Mouse (Mus musculus): ENCODE data around the gene Hmg20b. TPM values are rescaled to one million over a fixed set of nuclear protein-coding genes. Genes with fewer than 3 reads are reported as not detected.
A peak's percentile ranks its signal among the peaks of the same experiment; 100 is the strongest.

Gene Hmg20b
- polyA plus RNA-seq, 1 experiment from 2014 or later, result 97.9 TPM

GRCm38 (mm10) chr10:81306837-81307682 lies 43.2 kb downstream of the Hmg20b start:
- Histone ChIP-seq H3K27me3 (no peaks in the 10 kb centered on the region), H3K4me1 (peaks cover 17% of the 10 kb centered on the region; the same call in 1 of the 2 replicates), H3K4me3 (no peak overlapping the region), H3K9ac (replicated peaks) (no peak overlapping the region), H3K27ac (replicated peaks) (no peak overlapping the region), H3K36me3 (peaks cover 65% of the 10 kb centered on the region), H3K4me2 (replicated peaks) (no peak overlapping the region), H3K9me3 (no peaks in the 10 kb centered on the region)
- no peak for ATAC-seq (ENCODE audit: low FRiP score, low read depth)
- WGBS, result 94% methylated on average over 21 of the region's 21 CpGs

GRCm38 (mm10) chr10:81306173-81306668 lies 44.1 kb downstream of the Hmg20b start:
- 98% methylated on average over 12 of the region's 12 CpGs for WGBS
- Histone ChIP-seq H3K4me1 (peaks cover 20% of the 10 kb centered on the region; the same call in 1 of the 2 replicates), H3K27me3 (no peaks in the 10 kb centered on the region), H3K9ac (replicated peaks) (no peak overlapping the region), H3K4me3 (no peak overlapping the region), H3K9me3 (no peaks in the 10 kb centered on the region), H3K36me3 (peaks cover 57% of the 10 kb centered on the region), H3K4me2 (replicated peaks) (no peak overlapping the region), H3K27ac (replicated peaks) (no peak overlapping the region)
- no peak for ATAC-seq (ENCODE audit: low FRiP score, low read depth)

- no peak overlapping the region for H3K4me3 ChIP-seq
- H3K4me1 ChIP-seq, result peaks cover 23% of the 10 kb centered on the region; the same call in 1 of the 2 replicates
- H3K27me3 ChIP-seq, result no peaks in the 10 kb centered on the region
- H3K27ac ChIP-seq (replicated peaks), result no peak overlapping the region
- 92% methylated on average over 14 of the region's 14 CpGs for WGBS
- peaks cover 51% of the 10 kb centered on the region for H3K36me3 ChIP-seq
- H3K4me2 ChIP-seq (replicated peaks), result no peak overlapping the region
- H3K9me3 ChIP-seq, result no peaks in the 10 kb centered on the region
- H3K9ac ChIP-seq (replicated peaks), result no peak overlapping the region
- ATAC-seq (ENCODE audit: low FRiP score, low read depth), result 0 out of 2 replicates have a peak, but pooled peaks have one; percentile 24
Observed at GRCm38 (mm10) chr10:81305663-81306062, 44.6 kb downstream of the Hmg20b start.

GRCm38 (mm10) chr10:81304597-81305238 lies 45.6 kb downstream of the Hmg20b start:
- Histone ChIP-seq H3K4me1 (peaks cover 23% of the 10 kb centered on the region; the same call in 1 of the 2 replicates), H3K4me2 (replicated peaks) (no peak overlapping the region), H3K4me3 (no peak overlapping the region), H3K36me3 (peaks cover 42% of the 10 kb centered on the region), H3K27ac (replicated peaks) (no peak overlapping the region), H3K9me3 (no peaks in the 10 kb centered on the region), H3K27me3 (no peaks in the 10 kb centered on the region), H3K9ac (replicated peaks) (no peak overlapping the region)
- 14% methylated on average over 5 of the region's 9 CpGs for WGBS
- no peak for ATAC-seq (ENCODE audit: low FRiP score, low read depth)

GRCm38 (mm10) chr10:81303761-81304160 lies 46.5 kb downstream of the Hmg20b start:
- Histone ChIP-seq H3K4me2 (replicated peaks) (no peak overlapping the region), H3K4me1 (peaks cover 23% of the 10 kb centered on the region; the same call in 1 of the 2 replicates), H3K36me3 (peaks cover 32% of the 10 kb centered on the region), H3K27me3 (no peaks in the 10 kb centered on the region), H3K9me3 (no peaks in the 10 kb centered on the region), H3K27ac (replicated peaks) (no peak overlapping the region), H3K4me3 (no peak overlapping the region), H3K9ac (replicated peaks) (no peak overlapping the region)
- ATAC-seq (ENCODE audit: low FRiP score, low read depth), result no peak
- WGBS, result 83% methylated on average over 7 of the region's 7 CpGs

- ATAC-seq (ENCODE audit: low FRiP score, low read depth), result no peak
- peaks cover 23% of the 10 kb centered on the region; the same call in 1 of the 2 replicates for H3K4me1 ChIP-seq
- H3K9ac ChIP-seq (replicated peaks), result no peak overlapping the region
- H3K4me3 ChIP-seq, result no peak overlapping the region
- no peaks in the 10 kb centered on the region for H3K9me3 ChIP-seq
- no peak overlapping the region for H3K4me2 ChIP-seq (replicated peaks)
- 0 out of 2 replicates have a peak overlapping the region, but pooled peaks have one; percentile 3 for H3K27ac ChIP-seq (replicated peaks)
- no peaks in the 10 kb centered on the region for H3K27me3 ChIP-seq
- 80% methylated on average over 10 of the region's 10 CpGs for WGBS
- peaks cover 27% of the 10 kb centered on the region for H3K36me3 ChIP-seq
Observed at GRCm38 (mm10) chr10:81303258-81303657, 47.0 kb downstream of the Hmg20b start.

GRCm38 (mm10) chr10:81302781-81303218 lies 47.5 kb downstream of the Hmg20b start:
- ATAC-seq (ENCODE audit: low FRiP score, low read depth), result no peak
- H3K36me3 ChIP-seq, result peaks cover 22% of the 10 kb centered on the region
- peaks cover 23% of the 10 kb centered on the region; the same call in 1 of the 2 replicates for H3K4me1 ChIP-seq
- H3K9me3 ChIP-seq, result no peaks in the 10 kb centered on the region
- no peaks in the 10 kb centered on the region for H3K27me3 ChIP-seq
- WGBS, result 70% methylated on average over 14 of the region's 14 CpGs
- no peak overlapping the region for H3K9ac ChIP-seq (replicated peaks)
- H3K4me2 ChIP-seq (replicated peaks), result no peak overlapping the region
- H3K27ac ChIP-seq (replicated peaks), result no peak overlapping the region; the same call in 1 of the 2 replicates
- H3K4me3 ChIP-seq, result no peak overlapping the region

- WGBS, result 74% methylated on average over 4 of the region's 4 CpGs
- Histone ChIP-seq H3K9me3 (no peaks in the 10 kb centered on the region), H3K4me1 (peaks cover 23% of the 10 kb centered on the region; the same call in 1 of the 2 replicates), H3K27me3 (no peaks in the 10 kb centered on the region), H3K27ac (replicated peaks) (no peak overlapping the region; the same call in 1 of the 2 replicates), H3K9ac (replicated peaks) (no peak overlapping the region), H3K4me3 (no peak overlapping the region), H3K4me2 (replicated peaks) (no peak overlapping the region), H3K36me3 (peaks cover 17% of the 10 kb centered on the region)
- ATAC-seq (ENCODE audit: low FRiP score, low read depth), result no peak
Observed at GRCm38 (mm10) chr10:81302288-81302687, 48.0 kb downstream of the Hmg20b start.

GRCm38 (mm10) chr10:81301321-81301720 lies 49.0 kb downstream of the Hmg20b start:
- Histone ChIP-seq H3K27ac (replicated peaks) (no peak overlapping the region), H3K27me3 (no peaks in the 10 kb centered on the region), H3K4me3 (no peak overlapping the region), H3K9me3 (no peaks in the 10 kb centered on the region), H3K4me2 (replicated peaks) (no peak overlapping the region), H3K4me1 (peaks cover 26% of the 10 kb centered on the region; the same call in 1 of the 2 replicates), H3K36me3 (peaks cover 8% of the 10 kb centered on the region), H3K9ac (replicated peaks) (no peak overlapping the region)
- WGBS, result 85% methylated on average over 9 of the region's 9 CpGs
- ATAC-seq (ENCODE audit: low FRiP score, low read depth), result no peak

- Histone ChIP-seq H3K4me1 (peaks cover 29% of the 10 kb centered on the region; the same call in 1 of the 2 replicates), H3K9ac (replicated peaks) (no peak overlapping the region), H3K4me2 (replicated peaks) (no peak overlapping the region), H3K9me3 (no peaks in the 10 kb centered on the region), H3K27me3 (no peaks in the 10 kb centered on the region), H3K36me3 (no peaks in the 10 kb centered on the region), H3K27ac (replicated peaks) (no peak overlapping the region), H3K4me3 (no peak overlapping the region)
- ATAC-seq (ENCODE audit: low FRiP score, low read depth), result no peak
- 86% methylated on average over 9 of the region's 9 CpGs for WGBS
Observed at GRCm38 (mm10) chr10:81300352-81300907, 49.9 kb downstream of the Hmg20b start.

- Histone ChIP-seq H3K4me1 (peaks cover 36% of the 10 kb centered on the region), H3K27me3 (no peaks in the 10 kb centered on the region), H3K4me3 (no peak overlapping the region), H3K4me2 (replicated peaks) (no peak overlapping the region), H3K9ac (replicated peaks) (no peak overlapping the region), H3K27ac (replicated peaks) (no peak overlapping the region), H3K36me3 (no peaks in the 10 kb centered on the region), H3K9me3 (no peaks in the 10 kb centered on the region)
- no peak for ATAC-seq (ENCODE audit: low FRiP score, low read depth)
- WGBS, result 93% methylated on average over 14 of the region's 14 CpGs
Observed at GRCm38 (mm10) chr10:81299585-81300351, 50.5 kb downstream of the Hmg20b start.
